Mouse (Mus musculus) cerebellum, adult 2 months (tissue): Measurements from ENCODE around the gene Nxph3.

ENCODE experiments used
- CTCF ChIP-seq: fragments of 200-500 bp; IDR thresholded peaks from 2 replicates; pipeline ENCODE4 v1.5.1; 2011; ENCODE audit warnings: low read depth, mild to moderate bottlenecking, control low read depth, low read length, moderate library complexity, borderline replicate concordance; ENCODE audit not compliant: insufficient read depth
- POLR2A ChIP-seq: fragments of 200-500 bp; IDR thresholded peaks from 2 replicates; pipeline ENCODE4 v1.6.1; 2011; ENCODE audit warnings: low read length, control low read depth, borderline replicate concordance; ENCODE audit not compliant: insufficient read depth

DNA sequence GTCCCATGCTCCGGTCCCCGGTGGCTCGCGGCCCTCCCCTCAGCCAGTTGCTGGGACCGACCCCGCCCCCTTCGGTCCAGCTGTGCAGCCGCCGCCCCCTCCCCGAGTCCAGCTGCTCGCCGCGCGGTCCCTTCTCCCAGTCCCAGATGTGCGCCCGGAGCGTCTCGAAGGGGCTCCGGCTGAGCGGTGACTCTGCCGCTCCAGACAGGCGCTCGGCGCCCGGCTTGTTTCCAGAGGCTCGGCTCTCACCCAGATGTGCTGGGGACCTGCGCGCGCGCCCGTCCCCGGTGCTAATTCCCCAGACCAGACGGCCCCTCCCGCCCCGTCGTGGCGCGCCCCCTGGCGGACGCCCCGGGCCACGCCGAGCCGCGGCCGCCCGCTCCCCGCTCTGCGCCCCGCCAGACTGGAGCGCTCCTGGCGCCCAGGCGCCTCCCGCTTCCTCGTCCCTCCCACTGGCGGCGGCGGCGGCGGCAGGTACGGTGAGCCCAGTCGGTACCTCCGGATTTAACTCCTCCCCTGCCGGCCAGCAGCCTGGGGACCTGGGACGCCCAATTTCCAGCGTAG lies at the start of gene Nxph3:
- TF ChIP-seq CTCF = peak; percentile 38; the same call in 1 of the 2 replicates
- TF ChIP-seq POLR2A = 0 out of 2 replicates have a peak, but pooled peaks have one; percentile 10
